ENCODE assay signal across 14 mouse cellular contexts in genomic region chr12:49386081-49386805, GRCm38 (mm10). TPM values are rescaled to one million over a fixed set of nuclear protein-coding genes. Genes with fewer than 3 reads are reported as not detected.
DNase-seq lines count a peak whose midpoint lies in the region; ATAC-seq and TF ChIP-seq lines count a peak whose summit lies in the region.
"Had no signal": no experiment of that assay in that cellular context is flagged by ENCODE, and none has a peak within 500 bp of the region (broad histone marks: within the 10 kb centered on the region; RNA-seq: fewer than 3 reads in every experiment).

No protein-coding gene starts in this region.

- peak overlapping the region; percentile 98 for H3K27ac ChIP-seq in left cerebral cortex, adult 2 months
- H3K27ac ChIP-seq in embryonic facial prominence, embryonic 10.5 days (replicated peaks): 0 out of 2 replicates have a peak overlapping the region, but pooled peaks have one; percentile 85
- peak overlapping the region; percentile 100 for H3K27ac ChIP-seq in forebrain, embryonic 14.5 days (ENCODE audit: low read depth, low read length)
- H3K27ac ChIP-seq in midbrain, embryonic 16.5 days (ENCODE audit: low read length): no peak overlapping the region; the same call in 1 of the 2 replicates
- H3K27ac ChIP-seq: heart, embryonic 10.5 days; kidney, postnatal 0 days; limb, embryonic 13.5 days had no signal

- ATAC-seq in forebrain, embryonic 14.5 days: no peak
- ATAC-seq in midbrain, embryonic 16.5 days: no peak
- ATAC-seq: CD4-positive, CD25-positive, alpha-beta regulatory T cell, adult 4 months had no signal

- H3K36me3 ChIP-seq in embryonic facial prominence, embryonic 10.5 days (replicated peaks): no peaks in the 10 kb centered on the region
- H3K36me3 ChIP-seq in forebrain, embryonic 14.5 days (ENCODE audit: control insufficient read depth, insufficient read depth, low read length): peaks cover 28% of the 10 kb centered on the region
- H3K36me3 ChIP-seq in midbrain, embryonic 16.5 days (ENCODE audit: control insufficient read depth, insufficient read depth, low read length): no peaks in the 10 kb centered on the region
- H3K36me3 ChIP-seq: heart, embryonic 10.5 days; limb, embryonic 13.5 days had no signal

- no peak for TF ChIP-seq CTCF in left cerebral cortex, adult 2 months (IDR thresholded peaks at IDR 0.05)

- peaks cover 99% of the 10 kb centered on the region for H3K27me3 ChIP-seq in embryonic facial prominence, embryonic 10.5 days (replicated peaks; ENCODE audit: low read depth, poor library complexity, severe bottlenecking)
- no peaks in the 10 kb centered on the region for H3K27me3 ChIP-seq in forebrain, embryonic 14.5 days (replicated peaks; ENCODE audit: control insufficient read depth, insufficient read depth, low read length)
- H3K27me3 ChIP-seq in midbrain, embryonic 16.5 days (ENCODE audit: control insufficient read depth, insufficient read depth, low read depth, low read length): peaks cover 39% of the 10 kb centered on the region

- H3K4me3 ChIP-seq in left cerebral cortex, adult 2 months: peak overlapping the region; percentile 72
- peak overlapping the region; percentile 60 for H3K4me3 ChIP-seq in embryonic facial prominence, embryonic 10.5 days
- H3K4me3 ChIP-seq in forebrain, embryonic 14.5 days (ENCODE audit: low read depth, low read length): peak overlapping the region; percentile 95
- H3K4me3 ChIP-seq in midbrain, embryonic 16.5 days (ENCODE audit: low read depth, low read length): peak overlapping the region; percentile 32; the same call in 1 of the 2 replicates
- H3K4me3 ChIP-seq: limb, embryonic 13.5 days had no signal

- intact Hi-C loops in left cerebral cortex, adult 2 months (cut with DNase I): no loop called here
- intact Hi-C loops in left cerebral cortex, postnatal 10 days (cut with DNase I): no loop called here

- no peaks in the 10 kb centered on the region for H3K9me3 ChIP-seq in embryonic facial prominence, embryonic 10.5 days
- no peaks in the 10 kb centered on the region for H3K9me3 ChIP-seq in forebrain, embryonic 14.5 days (replicated peaks; ENCODE audit: control insufficient read depth, low read length)
- no peaks in the 10 kb centered on the region; the same call in 1 of the 2 replicates for H3K9me3 ChIP-seq in midbrain, embryonic 16.5 days (replicated peaks; ENCODE audit: control insufficient read depth, low read length, poor library complexity, severe bottlenecking)
- H3K9me3 ChIP-seq: heart, embryonic 10.5 days had no signal

- H3K4me2 ChIP-seq in forebrain, embryonic 14.5 days (ENCODE audit: low read length): peak overlapping the region; percentile 17
- H3K4me2 ChIP-seq in midbrain, embryonic 16.5 days (ENCODE audit: low read length): no peak overlapping the region
- H3K4me2 ChIP-seq: limb, embryonic 13.5 days had no signal

- H3K4me1 ChIP-seq in embryonic facial prominence, embryonic 10.5 days: peaks cover 14% of the 10 kb centered on the region
- H3K4me1 ChIP-seq in forebrain, embryonic 14.5 days (ENCODE audit: control insufficient read depth, insufficient read depth, low read length): no peaks in the 10 kb centered on the region
- H3K4me1 ChIP-seq in midbrain, embryonic 16.5 days (ENCODE audit: control insufficient read depth, insufficient read depth, low read length): peaks cover 8% of the 10 kb centered on the region

- 11% methylated on average over 10 of the region's 10 CpGs for WGBS in embryonic facial prominence, embryonic 10.5 days
- 1% methylated on average over 10 of the region's 10 CpGs for WGBS in forebrain, embryonic 14.5 days
- 10% methylated on average over 10 of the region's 10 CpGs for WGBS in midbrain, embryonic 16.5 days

- no peak for DNase-seq in left cerebral cortex, adult 2 months (ENCODE audit: extremely low spot score in 1 of 2, low spot score in 2 of 2)
- DNase-seq in left cerebral cortex, postnatal 10 days (ENCODE audit: extremely low spot score in 1 of 2, low spot score in 2 of 2): no peak
- DNase-seq in embryonic facial prominence, embryonic 10.5 days (ENCODE audit: low spot score): no peak
- DNase-seq in forebrain, embryonic 14.5 days (ENCODE audit: low spot score): peak; percentile 54
- no peak for DNase-seq in gastrocnemius, postnatal 25 days
- no peak for DNase-seq in B cell, adult 2 months
- DNase-seq: cerebellum, adult 8-10 months had no signal

- peak overlapping the region; percentile 100 for H3K9ac ChIP-seq in forebrain, embryonic 14.5 days (ENCODE audit: low read length)
- H3K9ac ChIP-seq in midbrain, embryonic 16.5 days (ENCODE audit: low read depth, low read length): no peak overlapping the region
- H3K9ac ChIP-seq: limb, embryonic 13.5 days had no signal

RNA-seq across cellular contexts. Expression of gene Gm43517, which starts 1.3 kb away (rescaled TPM):
- 1 to 10 TPM; 6.9 to 8.6 TPM for total RNA-seq in left cerebral cortex, adult 2 months (2021)
- 1 to 10 TPM; 8.9 to 9.2 TPM for total RNA-seq in left cerebral cortex, postnatal 10 days (2021)
- polyA plus RNA-seq in embryonic facial prominence, embryonic 10.5 days (2016; fragmentation: Nextera tagmentation; extraction: Ambion mirVana): 0.11 and 0.21 TPM in 2 replicates
- 2.2 and 3.6 TPM in 2 replicates for polyA plus RNA-seq in forebrain, embryonic 14.5 days (2014; fragmentation: Nextera tagmentation; extraction: Ambion mirVana)
- 0.10 TPM in 1 of 2 replicates, not detected in the other for polyA plus RNA-seq in midbrain, embryonic 16.5 days (2015; fragmentation: Nextera tagmentation; extraction: Ambion mirVana)
- total RNA-seq in gastrocnemius, postnatal 25 days (2021): not detected
- total RNA-seq: neutrophil, adult 5-6 weeks had no signal
- polyA plus RNA-seq: CD4-positive, CD25-positive, alpha-beta regulatory T cell, adult 4 months; heart, embryonic 10.5 days; kidney, postnatal 0 days; limb, embryonic 13.5 days; lung, postnatal 0 days had no signal

RNA-seq across cellular contexts. Expression of gene Foxg1, which starts 3.8 kb away (rescaled TPM):
- total RNA-seq in left cerebral cortex, adult 2 months (2021): 100 to 1,000 TPM; 111 to 112 TPM
- 100 to 1,000 TPM; 125 to 130 TPM for total RNA-seq in left cerebral cortex, postnatal 10 days (2021)
- polyA plus RNA-seq in embryonic facial prominence, embryonic 10.5 days (2016; fragmentation: Nextera tagmentation; extraction: Ambion mirVana): 3.2 and 4.7 TPM in 2 replicates
- 72.6 and 77.7 TPM in 2 replicates for polyA plus RNA-seq in forebrain, embryonic 14.5 days (2014; fragmentation: Nextera tagmentation; extraction: Ambion mirVana)
- 1.7 and 2.5 TPM in 2 replicates for polyA plus RNA-seq in midbrain, embryonic 16.5 days (2015; fragmentation: Nextera tagmentation; extraction: Ambion mirVana)
- total RNA-seq in gastrocnemius, postnatal 25 days (2021): not detected
- total RNA-seq: neutrophil, adult 5-6 weeks had no signal
- polyA plus RNA-seq: CD4-positive, CD25-positive, alpha-beta regulatory T cell, adult 4 months; kidney, postnatal 0 days; limb, embryonic 13.5 days; lung, postnatal 0 days had no signal

Comparison
In these comparisons a context has a peak if more than half of its experiments do, and no peak if none do; other contexts are left out.
1. H3K4me3 ChIP-seq: peak in every context shown above with its lines; median percentile 95 in forebrain, embryonic 14.5 days; 72 in left cerebral cortex, adult 2 months; 60 in embryonic facial prominence, embryonic 10.5 days; 32 in midbrain, embryonic 16.5 days.
2. RNA of gene Gm43517, which starts 1.3 kb away (total RNA-seq): 8.9 to 9.2 TPM in left cerebral cortex, postnatal 10 days and 6.9 to 8.6 TPM in left cerebral cortex, adult 2 months; not detected in gastrocnemius, postnatal 25 days; every median in the first group is over 4 times any median in the second.
3. RNA of gene Foxg1, which starts 3.8 kb away (total RNA-seq): 125 to 130 TPM in left cerebral cortex, postnatal 10 days and 111 to 112 TPM in left cerebral cortex, adult 2 months; not detected in gastrocnemius, postnatal 25 days; every median in the first group is over 100 times any median in the second.